Mouse (Mus musculus) right cerebral cortex, postnatal 14 days (tissue): ENCODE data around the gene Slc2a10.

Source experiments
- DNase-seq: peaks from one replicate; pipeline ENCODE4 v3.0.0; 2022

The Slc2a10 gene

GRCm38 (mm10) chr2:165564101-165564500 is 60.5 kb downstream of the Slc2a10 start:
- no peak for DNase-seq

GRCm38 (mm10) chr2:165564620-165565019 is 61.0 kb downstream of the Slc2a10 start:
- DNase-seq = no peak

- no peak for DNase-seq
Measured at GRCm38 (mm10) chr2:165566898-165567297, 63.3 kb downstream of the Slc2a10 start.

GRCm38 (mm10) chr2:165567820-165568219 is 64.2 kb downstream of the Slc2a10 start:
- DNase-seq = no peak

GRCm38 (mm10) chr2:165568911-165569310 is 65.3 kb downstream of the Slc2a10 start:
- no peak for DNase-seq
